ENCODE assay signal across 28 mouse cellular contexts in genomic region chr9:92621246-92621645, GRCm38 (mm10).
A peak's percentile ranks its signal among the peaks of the same experiment; 100 is the strongest.
DNase-seq lines count a peak whose midpoint lies in the region; TF ChIP-seq lines count a peak whose summit lies in the region.
"Had no signal": no experiment of that assay in that cellular context is flagged by ENCODE, and none has a peak within 500 bp of the region (broad histone marks: within the 10 kb centered on the region; RNA-seq: fewer than 3 reads in every experiment).

No protein-coding gene starts in this region.

- H3ac ChIP-seq in C2C12 (ENCODE audit: control insufficient read depth, insufficient read length, low read depth): no peak overlapping the region

- no peak for TF ChIP-seq CTCF in heart, adult 2 months (IDR thresholded peaks at IDR 0.05)
- TF ChIP-seq CTCF in C2C12 (IDR thresholded peaks at IDR 0.05; ENCODE audit: control insufficient read depth, insufficient read depth, insufficient read length): no peak
- TF ChIP-seq CTCF in embryonic fibroblast, embryonic 13.5 days (IDR thresholded peaks at IDR 0.05; ENCODE audit: borderline replicate concordance, insufficient read depth, low read length): no peak

- WGBS in heart, adult 2 months: 60% methylated on average over 3 of the region's 3 CpGs

- H3K36me3 ChIP-seq in heart, adult 2 months (ENCODE audit: control insufficient read depth, insufficient read depth, low read length): no peaks in the 10 kb centered on the region
- H3K36me3 ChIP-seq in C2C12 (ENCODE audit: control insufficient read depth, insufficient read depth): no peaks in the 10 kb centered on the region
- H3K36me3 ChIP-seq: embryonic facial prominence, embryonic 12.5 days; forebrain, embryonic 10.5 days; forebrain, embryonic 15.5 days; intestine, embryonic 15.5 days; limb, embryonic 10.5 days; limb, embryonic 15.5 days; liver, embryonic 13.5 days; neural tube, embryonic 12.5 days had no signal

- no peak overlapping the region for H3K4me3 ChIP-seq in heart, adult 2 months
- H3K4me3 ChIP-seq in C2C12 (ENCODE audit: insufficient read depth, poor library complexity, severe bottlenecking): no peak overlapping the region
- no peak overlapping the region for H3K4me3 ChIP-seq in embryonic fibroblast, embryonic 13.5 days (ENCODE audit: insufficient read depth, low read length)
- H3K4me3 ChIP-seq: embryonic facial prominence, embryonic 12.5 days; forebrain, embryonic 10.5 days; forebrain, embryonic 15.5 days; gastrocnemius, adult 2 months; intestine, embryonic 15.5 days; layer of hippocampus, adult 2 months; left cerebral cortex, adult 2 months; limb, embryonic 10.5 days; limb, embryonic 15.5 days; liver, embryonic 13.5 days; neural tube, embryonic 12.5 days had no signal

- TF ChIP-seq POLR2A in heart, adult 2 months (IDR thresholded peaks at IDR 0.05; ENCODE audit: insufficient read depth, low read depth, low read length): no peak
- no peak for TF ChIP-seq POLR2A in embryonic fibroblast, embryonic 13.5 days (IDR thresholded peaks at IDR 0.05; ENCODE audit: low read depth, low read length)

- intact Hi-C loops in heart, adult 2 months (cut with DNase I): no loop called here

- H3K9ac ChIP-seq in heart, adult 2 months (ENCODE audit: low read depth, low read length): no peak overlapping the region
- H3K9ac ChIP-seq: embryonic facial prominence, embryonic 12.5 days; forebrain, embryonic 15.5 days; intestine, embryonic 15.5 days; limb, embryonic 15.5 days; liver, embryonic 13.5 days; neural tube, embryonic 12.5 days had no signal

- no peaks in the 10 kb centered on the region for H3K4me1 ChIP-seq in heart, adult 2 months (ENCODE audit: control insufficient read depth, insufficient read depth, low read length)
- peaks cover 6% of the 10 kb centered on the region for H3K4me1 ChIP-seq in embryonic fibroblast, embryonic 13.5 days (ENCODE audit: control insufficient read depth, insufficient read depth, low read length)
- H3K4me1 ChIP-seq: embryonic facial prominence, embryonic 12.5 days; forebrain, embryonic 10.5 days; forebrain, embryonic 15.5 days; limb, embryonic 10.5 days; limb, embryonic 15.5 days; liver, embryonic 13.5 days; neural tube, embryonic 12.5 days had no signal

- H3K79me2 ChIP-seq in heart, adult 2 months (replicated peaks; ENCODE audit: control insufficient read depth, insufficient read depth, low read length): no peaks in the 10 kb centered on the region
- H3K79me2 ChIP-seq in C2C12 (ENCODE audit: control insufficient read depth, insufficient read depth): no peaks in the 10 kb centered on the region

- no peak overlapping the region for H3K27ac ChIP-seq in heart, adult 2 months
- H3K27ac ChIP-seq in embryonic fibroblast, embryonic 13.5 days (ENCODE audit: insufficient read depth, low read length): peak overlapping the region; percentile 41; the same call in 1 of the 2 replicates
- H3K27ac ChIP-seq: embryonic facial prominence, embryonic 12.5 days; forebrain, embryonic 10.5 days; forebrain, embryonic 15.5 days; gastrocnemius, adult 2 months; hindbrain, postnatal 0 days; intestine, embryonic 15.5 days; layer of hippocampus, adult 2 months; left cerebral cortex, adult 2 months; limb, embryonic 10.5 days; limb, embryonic 15.5 days; liver, embryonic 13.5 days; macrophage; neural tube, embryonic 12.5 days had no signal

- DNase-seq in heart, adult 11 months: peak; percentile 89
- DNase-seq in heart, adult 2 months: no peak
- peak; percentile 17 for DNase-seq in 3T3-L1 (ENCODE audit: low read depth, low spot score)
- no peak for DNase-seq in c-Kit-positive CD71-positive TER-119-positive erythroid progenitor cells, embryonic 14.5 days (ENCODE audit: low spot score)
- DNase-seq in lung, postnatal 25 days (ENCODE audit: low spot score): no peak
- DNase-seq: adrenal gland, adult 8-10 months; cerebellum, adult 8-10 months; cerebellum, postnatal 25 days; gastrocnemius, adult 2 months; kidney, adult 2 months; kidney, postnatal 36 days; liver, embryonic 13.5 days; lung, adult 18-20 months; midbrain, embryonic 14.5 days; thymus, postnatal 4 days had no signal

- no peaks in the 10 kb centered on the region for H3K27me3 ChIP-seq in heart, adult 2 months (ENCODE audit: control insufficient read depth, insufficient read depth, low read length)
- H3K27me3 ChIP-seq in C2C12 (ENCODE audit: control insufficient read depth, insufficient read depth, insufficient read length): no peaks in the 10 kb centered on the region
- H3K27me3 ChIP-seq: embryonic facial prominence, embryonic 12.5 days; forebrain, embryonic 15.5 days; intestine, embryonic 15.5 days; limb, embryonic 15.5 days; liver, embryonic 13.5 days; neural tube, embryonic 12.5 days had no signal

- TF ChIP-seq EP300 in heart, adult 2 months (IDR thresholded peaks at IDR 0.05; ENCODE audit: insufficient read depth, low read depth, low read length): no peak

- no peaks in the 10 kb centered on the region for H3K79me3 ChIP-seq in C2C12 (ENCODE audit: low read depth)

TF ChIP-seq in C2C12, 6 proteins besides CTCF, POLR2A, EP300 and RAD21:
- TF ChIP-seq FOSL1 (IDR thresholded peaks at IDR 0.05; ENCODE audit: insufficient read depth, low read length, poor library complexity, severe bottlenecking): no peak
- TF ChIP-seq MYOG (IDR thresholded peaks at IDR 0.05; ENCODE audit: control insufficient read depth, extremely low read depth, insufficient read length): no peak
- no peak for TF ChIP-seq USF1 (IDR thresholded peaks at IDR 0.05; ENCODE audit: low read depth)
- TF ChIP-seq MAX (IDR thresholded peaks at IDR 0.05): no peak
- TF ChIP-seq MYOD1 (IDR thresholded peaks at IDR 0.05; ENCODE audit: control insufficient read depth, insufficient read length, low read depth): peak; percentile 6
- TF ChIP-seq CEBPB (IDR thresholded peaks at IDR 0.05; ENCODE audit: low read depth): no peak

Comparison
In these comparisons a context has a peak if more than half of its experiments do, and no peak if none do; other contexts are left out.
1. DNase-seq: peak in heart, adult 11 months (single experiment) and 3T3-L1 (single experiment); none in heart, adult 2 months (0 of 2), c-Kit-positive CD71-positive TER-119-positive erythroid progenitor cells, embryonic 14.5 days (single experiment) and lung, postnatal 25 days (single experiment).